Mouse (Mus musculus) stomach, embryonic 16.5 days (tissue): ENCODE measurements around the gene Asnsd1. TPM values are rescaled to one million over a fixed set of nuclear protein-coding genes. Genes with fewer than 3 reads are reported as not detected.
A peak's percentile ranks its signal among the peaks of the same experiment; 100 is the strongest.
"Not testable (repeated sequence)": the region's sequence is repeated elsewhere in the genome, so short reads cannot be mapped to it uniquely, and the experiment has no call there.

Source experiments
- ATAC-seq: fragments of 200-750 bp; cut with Nextera tagmentation; 2 replicates; pipeline ENCODE4 v1.8.0; 2017; ENCODE audit warnings: moderate number of reproducible peaks, moderate TSS enrichment; ENCODE audit not compliant: insufficient read depth, low FRiP score
- H3K27ac ChIP-seq: fragments of 300-500 bp; sonication (generic); 2 replicates; pipeline ENCODE4 v1.5.1; 2014; ENCODE audit warnings: low read length
- H3K27me3 ChIP-seq: fragments of 300-500 bp; sonication (generic); 2 replicates; pipeline ENCODE4 v1.6.1; 2014; ENCODE audit warnings: low read length, control low read depth, mixed read lengths; ENCODE audit not compliant: control insufficient read depth, insufficient read depth
- H3K36me3 ChIP-seq: fragments of 300-500 bp; sonication (generic); 2 replicates; pipeline ENCODE4 v1.6.1; 2014; ENCODE audit warnings: low read length; ENCODE audit not compliant: control insufficient read depth, insufficient read depth
- H3K4me1 ChIP-seq: fragments of 300-500 bp; sonication (generic); 2 replicates; pipeline ENCODE4 v1.6.1; 2014; ENCODE audit warnings: low read length, control low read depth, mixed read lengths; ENCODE audit not compliant: control insufficient read depth, insufficient read depth
- H3K4me2 ChIP-seq: fragments of 300-500 bp; sonication (generic); 2 replicates; pipeline ENCODE4 v1.6.1; 2014; ENCODE audit warnings: low read depth, low read length, mixed read lengths
- H3K4me3 ChIP-seq: fragments of 300-500 bp; sonication (generic); replicated peaks from 2 replicates; pipeline ENCODE4 v1.5.1; 2014; ENCODE audit warnings: mild to moderate bottlenecking, low read length
- H3K9ac ChIP-seq: fragments of 300-500 bp; sonication (generic); 2 replicates; pipeline ENCODE4 v1.6.1; 2014; ENCODE audit warnings: low read length
- H3K9me3 ChIP-seq: fragments of 300-500 bp; sonication (generic); replicated peaks from 2 replicates; pipeline ENCODE4 v1.6.1; 2016; ENCODE audit warnings: low read length, control low read depth; ENCODE audit not compliant: control insufficient read depth
- WGBS: fragments of 180-500 bp; shearing (Covaris S2); extraction: QIAGEN DNeasy Blood & Tissue Kit; methylation state at CpG from one replicate; pipeline ENCODE4 v1.1.7; 2014; 5-methylcytosine and 5-hydroxymethylcytosine counted together
- polyA plus RNA-seq: library from polyadenylated mRNA; unstranded; fragments of >200 nt; fragmentation: Nextera tagmentation; extraction: Ambion mirVana; gene quantifications from 2 replicates; pipeline ENCODE4 v1.2.1, GENCODE M21; 2015

The Asnsd1 gene
- polyA plus RNA-seq, 1 experiment from 2014 or later, result 67.6 TPM

- H3K4me1 ChIP-seq, H3K27ac ChIP-seq, H3K9me3 ChIP-seq, H3K36me3 ChIP-seq, H3K27me3 ChIP-seq, H3K4me2 ChIP-seq, ATAC-seq, H3K4me3 ChIP-seq, H3K9ac ChIP-seq: not testable (repeated sequence)
- WGBS, result 65% methylated on average over 2 of the region's 2 CpGs
Observed at GRCm38 (mm10) chr1:53337403-53337802, 15.1 kb downstream of the Asnsd1 start.

GRCm38 (mm10) chr1:53335465-53335864 is 17.1 kb downstream of the Asnsd1 start:
- Histone ChIP-seq H3K4me3 (no peak overlapping the region), H3K36me3 (no peaks in the 10 kb centered on the region), H3K27ac (no peak overlapping the region), H3K4me1 (no peaks in the 10 kb centered on the region), H3K27me3 (no peaks in the 10 kb centered on the region), H3K9ac (no peak overlapping the region), H3K9me3 (no peaks in the 10 kb centered on the region; the same call in 1 of the 2 replicates), H3K4me2 (no peak overlapping the region)
- ATAC-seq, result no peak

GRCm38 (mm10) chr1:53333527-53333926 is 19.0 kb downstream of the Asnsd1 start:
- not testable (repeated sequence) for H3K9ac ChIP-seq, H3K9me3 ChIP-seq, H3K4me2 ChIP-seq, ATAC-seq, H3K27ac ChIP-seq, H3K36me3 ChIP-seq, H3K4me3 ChIP-seq, H3K4me1 ChIP-seq, H3K27me3 ChIP-seq
- 59% methylated on average over 5 of the region's 5 CpGs for WGBS

GRCm38 (mm10) chr1:53324827-53325494 is 27.6 kb downstream of the Asnsd1 start:
- ATAC-seq, result no peak
- Histone ChIP-seq H3K4me3 (no peak overlapping the region), H3K27me3 (no peaks in the 10 kb centered on the region), H3K36me3 (peaks cover 4% of the 10 kb centered on the region; the same call in 1 of the 2 replicates), H3K9me3 (no peaks in the 10 kb centered on the region), H3K4me2 (no peak overlapping the region), H3K27ac (no peak overlapping the region), H3K4me1 (no peaks in the 10 kb centered on the region), H3K9ac (no peak overlapping the region)
- WGBS, result 85% methylated on average over 5 of the region's 5 CpGs

- H3K4me2 ChIP-seq, result no peak overlapping the region
- peaks cover 4% of the 10 kb centered on the region; the same call in 1 of the 2 replicates for H3K36me3 ChIP-seq
- no peaks in the 10 kb centered on the region for H3K27me3 ChIP-seq
- no peak for ATAC-seq
- H3K9ac ChIP-seq, result no peak overlapping the region
- 93% methylated on average over 1 of the region's 1 CpGs for WGBS
- no peaks in the 10 kb centered on the region for H3K9me3 ChIP-seq
- no peak overlapping the region for H3K4me3 ChIP-seq
- no peak overlapping the region for H3K27ac ChIP-seq
- no peaks in the 10 kb centered on the region for H3K4me1 ChIP-seq
Observed at GRCm38 (mm10) chr1:53324277-53324676, 28.3 kb downstream of the Asnsd1 start.

GRCm38 (mm10) chr1:53323254-53323653 is 29.3 kb downstream of the Asnsd1 start:
- Histone ChIP-seq H3K9ac (no peak overlapping the region), H3K27me3 (no peaks in the 10 kb centered on the region), H3K9me3 (no peaks in the 10 kb centered on the region), H3K36me3 (peaks cover 4% of the 10 kb centered on the region; the same call in 1 of the 2 replicates), H3K27ac (no peak overlapping the region), H3K4me1 (no peaks in the 10 kb centered on the region), H3K4me2 (no peak overlapping the region), H3K4me3 (no peak overlapping the region)
- no peak for ATAC-seq
- 84% methylated on average over 5 of the region's 5 CpGs for WGBS

GRCm38 (mm10) chr1:53321662-53322344 is 30.7 kb downstream of the Asnsd1 start:
- Histone ChIP-seq H3K9me3 (no peaks in the 10 kb centered on the region), H3K4me2 (no peak overlapping the region), H3K27me3 (no peaks in the 10 kb centered on the region), H3K27ac (no peak overlapping the region), H3K9ac (no peak overlapping the region), H3K4me3 (no peak overlapping the region), H3K4me1 (no peaks in the 10 kb centered on the region), H3K36me3 (peaks cover 8% of the 10 kb centered on the region; the same call in 1 of the 2 replicates)
- 92% methylated on average over 4 of the region's 4 CpGs for WGBS
- ATAC-seq, result no peak

GRCm38 (mm10) chr1:53312989-53313967 is 39.3 kb downstream of the Asnsd1 start, which contains the start of gene Osgepl1:
Osgepl1 (plus strand) TSS chr1:53313624.
- peak within 1 kb of the TSS; percentile 90 for H3K27ac ChIP-seq
- H3K4me1 ChIP-seq, result no peaks in the 10 kb centered on the region; the same call in 1 of the 2 replicates
- peak within 1 kb of the TSS; percentile 64 for H3K4me2 ChIP-seq
- no peaks in the 10 kb centered on the region for H3K27me3 ChIP-seq
- 0 out of 2 replicates have a peak, but pooled peaks cover 4% of the 10 kb centered on the region for H3K36me3 ChIP-seq
- H3K9me3 ChIP-seq, result no peaks in the 10 kb centered on the region
- H3K4me3 ChIP-seq, result peak within 1 kb of the TSS; percentile 59
- peak within 1 kb of the TSS; percentile 80 for H3K9ac ChIP-seq
- WGBS, result 2% methylated on average over 27 of the region's 27 CpGs
- peak; percentile 95 for ATAC-seq
